Mouse (Mus musculus) MEL (cell line): ENCODE results near the gene Mrm3. TPM values are rescaled to one million over a fixed set of nuclear protein-coding genes. Genes with fewer than 3 reads are reported as not detected.

Experiments
- DNase-seq: peaks from one replicate; pipeline ENCODE4 v3.0.0; 2011; ENCODE audit warnings: low read depth, low spot score
- H3K27ac ChIP-seq: 2 replicates; pipeline ENCODE4 v1.5.1; 2012; ENCODE audit warnings: low read depth, mild to moderate bottlenecking, control low read depth, low read length, moderate library complexity; ENCODE audit not compliant: control insufficient read depth
- H3K27me3 ChIP-seq, 2 experiments: fragments of 150-350 bp in 1 of 2; sonication (generic) in 1 of 2; 2 replicates each; pipeline ENCODE4 v1.6.1; 2012; ENCODE audit warnings: low read length in 2 of 2, mild to moderate bottlenecking in 2 of 2, improper control_type of control experiment in 1 of 2, moderate library complexity in 1 of 2; ENCODE audit not compliant: insufficient read depth in 2 of 2, control insufficient read depth in 1 of 2
- H3K36me3 ChIP-seq, 2 experiments: 2 replicates each; pipeline ENCODE4 v1.6.1; 2012 to 2014; ENCODE audit warnings: low read length in 2 of 2, improper control_type of control experiment in 1 of 2, inconsistent platforms in 1 of 2, mild to moderate bottlenecking in 1 of 2; ENCODE audit not compliant: insufficient read depth in 2 of 2, control insufficient read depth in 1 of 2
- H3K4me1 ChIP-seq, 2 experiments: fragments of 150-350 bp in 1 of 2; sonication (generic) in 1 of 2; 2 replicates each; pipeline ENCODE4 v1.6.1; 2012; ENCODE audit warnings: low read length in 2 of 2, improper control_type of control experiment in 1 of 2, mild to moderate bottlenecking in 1 of 2; ENCODE audit not compliant: insufficient read depth in 2 of 2, control insufficient read depth in 1 of 2
- H3K4me3 ChIP-seq, 2 experiments: fragments of 150-350 bp in 1 of 2; sonication (generic) in 1 of 2; 2 replicates each; pipeline ENCODE4 v1.5.1; 2012; ENCODE audit warnings: low read depth in 2 of 2, low read length in 2 of 2, mild to moderate bottlenecking in 2 of 2, moderate library complexity in 2 of 2, control low read depth in 1 of 2, improper control_type of control experiment in 1 of 2; ENCODE audit not compliant: control insufficient read depth in 1 of 2, insufficient read depth in 1 of 2
- H3K79me2 ChIP-seq: 2 replicates; pipeline ENCODE4 v1.6.1; 2012; ENCODE audit warnings: mild to moderate bottlenecking, low read length, moderate library complexity; ENCODE audit not compliant: control insufficient read depth, poor library complexity, insufficient read depth
- H3K9ac ChIP-seq: 2 replicates; pipeline ENCODE4 v1.6.1; 2012; ENCODE audit warnings: low read depth, mild to moderate bottlenecking, control low read depth, low read length, moderate library complexity; ENCODE audit not compliant: control insufficient read depth, poor library complexity, severe bottlenecking
- H3K9me3 ChIP-seq: fragments of 150-350 bp; sonication (generic); replicated peaks from 2 replicates; pipeline ENCODE4 v1.6.1; 2012; ENCODE audit warnings: mild to moderate bottlenecking, low read length, improper control_type of control experiment, moderate library complexity; ENCODE audit not compliant: insufficient read depth
- CHD1 ChIP-seq: IDR thresholded peaks from 2 replicates; pipeline ENCODE4 v1.6.1; 2012; ENCODE audit warnings: low read depth, mild to moderate bottlenecking, inconsistent platforms, low read length, improper control_type of control experiment
- CHD2 ChIP-seq: IDR thresholded peaks from 2 replicates; pipeline ENCODE4 v1.6.1; 2011; ENCODE audit warnings: low read length, improper control_type of control experiment
- CTCF ChIP-seq, 3 experiments: IDR thresholded peaks in 2 of 3; conservative IDR thresholded peaks in 1 of 3; 2 replicates each; pipeline ENCODE4 v1.5.1; 2011 to 2012; ENCODE audit warnings: low read length in 3 of 3, low read depth in 2 of 3, mild to moderate bottlenecking in 2 of 3, improper control_type of control experiment in 1 of 3, inconsistent platforms in 1 of 3, mixed read lengths in 1 of 3, moderate library complexity in 1 of 3; ENCODE audit not compliant: control insufficient read depth in 1 of 3, insufficient read depth in 1 of 3, poor library complexity in 1 of 3, severe bottlenecking in 1 of 3
- ELF1 ChIP-seq: IDR thresholded peaks from 2 replicates; pipeline ENCODE4 v1.6.1; 2014; ENCODE audit warnings: low read depth, mild to moderate bottlenecking, inconsistent platforms, low read length, improper control_type of control experiment, moderate library complexity
- ETS1 ChIP-seq: IDR thresholded peaks from 2 replicates; pipeline ENCODE4 v1.6.1; 2012; ENCODE audit warnings: low read depth, mild to moderate bottlenecking, inconsistent platforms, low read length, improper control_type of control experiment, moderate library complexity
- GATA1 ChIP-seq: IDR thresholded peaks from 2 replicates; pipeline ENCODE4 v1.6.1; 2011; ENCODE audit warnings: low read depth, low read length, improper control_type of control experiment
- HCFC1 ChIP-seq: IDR thresholded peaks from 2 replicates; pipeline ENCODE4 v1.6.1; 2012; ENCODE audit warnings: low read depth, mild to moderate bottlenecking, inconsistent platforms, low read length, improper control_type of control experiment, moderate library complexity
- JUND ChIP-seq: IDR thresholded peaks from 2 replicates; pipeline ENCODE4 v1.6.1; 2011; ENCODE audit warnings: low read depth, mild to moderate bottlenecking, improper control_type of control experiment, low read length
- KAT2A ChIP-seq: conservative IDR thresholded peaks from 2 replicates; pipeline ENCODE4 v1.6.1; 2012; ENCODE audit warnings: low read depth, low read length, improper control_type of control experiment, inconsistent platforms
- MAX ChIP-seq: IDR thresholded peaks from 2 replicates; pipeline ENCODE4 v1.6.1; 2011; ENCODE audit warnings: low read length, improper control_type of control experiment
- MAZ ChIP-seq: IDR thresholded peaks from 2 replicates; pipeline ENCODE4 v1.6.1; 2012; ENCODE audit warnings: low read depth, mild to moderate bottlenecking, inconsistent platforms, low read length, improper control_type of control experiment
- MEF2A ChIP-seq: IDR thresholded peaks from 2 replicates; pipeline ENCODE4 v1.6.1; 2014; ENCODE audit warnings: low read depth, mild to moderate bottlenecking, inconsistent platforms, low read length, improper control_type of control experiment; ENCODE audit not compliant: poor library complexity, insufficient replicate concordance, severe bottlenecking; ENCODE audit errors: extremely low read depth
- MXI1 ChIP-seq: IDR thresholded peaks from 2 replicates; pipeline ENCODE4 v1.6.1; 2011; ENCODE audit warnings: mild to moderate bottlenecking, low read depth, low read length, improper control_type of control experiment
- MYB ChIP-seq: IDR thresholded peaks from 2 replicates; pipeline ENCODE4 v1.6.1; 2011; ENCODE audit warnings: mild to moderate bottlenecking, low read depth, low read length, improper control_type of control experiment
- NELFE ChIP-seq: IDR thresholded peaks from 2 replicates; pipeline ENCODE4 v1.6.1; 2011; ENCODE audit warnings: low read depth, low read length, improper control_type of control experiment
- POLR2AphosphoS2 ChIP-seq: IDR thresholded peaks from 2 replicates; pipeline ENCODE4 v1.6.1; 2011; ENCODE audit warnings: low read length, improper control_type of control experiment
- RAD21 ChIP-seq: IDR thresholded peaks from 2 replicates; pipeline ENCODE4 v1.6.1; 2011; ENCODE audit warnings: mild to moderate bottlenecking, low read depth, low read length, improper control_type of control experiment
- SIN3A ChIP-seq: IDR thresholded peaks from 2 replicates; pipeline ENCODE4 v1.6.1; 2012; ENCODE audit warnings: low read length, improper control_type of control experiment, inconsistent platforms
- SMC3 ChIP-seq: IDR thresholded peaks from 2 replicates; pipeline ENCODE4 v1.6.1; 2011; ENCODE audit warnings: low read depth, low read length, improper control_type of control experiment
- TBP ChIP-seq: IDR thresholded peaks from 2 replicates; pipeline ENCODE4 v1.8.0; 2011; ENCODE audit warnings: low read depth, low read length, improper control_type of control experiment
- TCF12 ChIP-seq: IDR thresholded peaks from 2 replicates; pipeline ENCODE4 v1.6.1; 2014; ENCODE audit warnings: low read depth, mild to moderate bottlenecking, inconsistent platforms, low read length, improper control_type of control experiment, moderate library complexity
- USF1 ChIP-seq: IDR thresholded peaks from 2 replicates; pipeline ENCODE4 v1.6.1; 2014; ENCODE audit warnings: low read depth, mild to moderate bottlenecking, inconsistent platforms, low read length, improper control_type of control experiment, moderate library complexity
- USF2 ChIP-seq, 2 experiments: IDR thresholded peaks; 2 replicates each; pipeline ENCODE4 v1.6.1; 2011 to 2012; ENCODE audit warnings: improper control_type of control experiment in 2 of 2, low read length in 2 of 2, borderline replicate concordance in 1 of 2, inconsistent platforms in 1 of 2, low read depth in 1 of 2, mild to moderate bottlenecking in 1 of 2; ENCODE audit not compliant: insufficient read depth in 1 of 2
- ZKSCAN1 ChIP-seq: IDR thresholded peaks from 2 replicates; pipeline ENCODE4 v1.6.1; 2012; ENCODE audit warnings: low read depth, mild to moderate bottlenecking, inconsistent platforms, low read length, improper control_type of control experiment, moderate library complexity
- polyA plus RNA-seq, 2 experiments: library from polyadenylated mRNA; stranded (reverse) in 1 of 2; unstranded in 1 of 2; fragments of >175 nt in 1 of 2; fragments of >200 nt in 1 of 2; gene quantifications; 2 replicates each; pipeline versions ENCODE4 v1.2.1 to v1.2.4; 2012; ENCODE audit warnings: low replicate concordance in 2 of 2, low read depth in 1 of 2; ENCODE audit not compliant: insufficient read length in 2 of 2, insufficient read depth in 1 of 2, missing spikeins in 1 of 2
- total RNA-seq: library from RNA; depleted of rRNA; stranded (reverse); fragments of 300-350 nt; gene quantifications from 2 replicates; pipeline ENCODE4 v1.2.3, GENCODE M21; 2012

Gene Mrm3
- total and polyA plus RNA-seq, 3 experiments = 27.7 to 65.7 TPM; not detected in 1

GRCm38 (mm10) chr11:76261224-76261623, 17.7 kb downstream of the Mrm3 start (continued):
- TF ChIP-seq MYB (no peak), RAD21 (no peak)
- TF ChIP-seq, all 39 proteins: peak for 0

GRCm38 (mm10) chr11:76262611-76263351, 19.3 kb downstream of the Mrm3 start:
- no peaks in the 10 kb centered on the region for H3K27me3 ChIP-seq
- H3K4me3 ChIP-seq = no peak overlapping the region
- DNase-seq = no peak
- TF ChIP-seq CTCF (IDR thresholded peaks at IDR 0.05 in 2 of 3, conservative IDR thresholded peaks at IDR 0.05 in 1 of 3; ENCODE audit: control insufficient read depth in 1 of 3, insufficient read depth in 1 of 3, low read depth in 2 of 3, low read length in 3 of 3, poor library complexity in 1 of 3, severe bottlenecking in 1 of 3) (no peak), USF1 (no peak), JUND (no peak), USF2 (IDR thresholded peaks at IDR 0.05; ENCODE audit: borderline replicate concordance in 1 of 2, insufficient read depth in 1 of 2, low read depth in 1 of 2, low read length in 2 of 2) (no peak), CHD1 (no peak), MAX (no peak), CHD2 (no peak), TBP (no peak), ELF1 (no peak), MAZ (no peak)
- TF ChIP-seq, all 39 proteins: peak for 0
- H3K4me1 ChIP-seq = peaks cover 0 to 3% of the 10 kb centered on the region in 2 experiments; a peak in 1 of 4 replicates
- no peaks in the 10 kb centered on the region for H3K9me3 ChIP-seq
- H3K9ac ChIP-seq = no peak overlapping the region
- no peaks in the 10 kb centered on the region for H3K79me2 ChIP-seq
- peaks cover 0 to 3% of the 10 kb centered on the region in 2 experiments; a peak in 2 of 4 replicates for H3K36me3 ChIP-seq
- H3K27ac ChIP-seq = no peak overlapping the region

GRCm38 (mm10) chr11:76267550-76267949, 24.0 kb downstream of the Mrm3 start:
- no peak for TF ChIP-seq MYB
- no peak for TF ChIP-seq CHD2
- TF ChIP-seq MEF2A = no peak
- TF ChIP-seq ETS1 = no peak
- TF ChIP-seq CHD1 = no peak
- TF ChIP-seq HCFC1 = no peak
- no peak for TF ChIP-seq GATA1
- no peak for TF ChIP-seq ZKSCAN1
- TF ChIP-seq KAT2A = no peak
- no peak for TF ChIP-seq ELF1
- no peak for TF ChIP-seq SIN3A
- no peak for TF ChIP-seq TCF12
- TF ChIP-seq SMC3 = no peak
- TF ChIP-seq MXI1 = no peak
- no peak for TF ChIP-seq TBP
- TF ChIP-seq USF1 = no peak
- TF ChIP-seq NELFE = no peak
- no peak for TF ChIP-seq POLR2AphosphoS2
- no peak overlapping the region for H3K9ac ChIP-seq
- no peaks in the 10 kb centered on the region for H3K9me3 ChIP-seq
- DNase-seq = no peak
- no peak overlapping the region for H3K27ac ChIP-seq
- H3K27me3 ChIP-seq = no peaks in the 10 kb centered on the region
- no peak overlapping the region for H3K4me3 ChIP-seq
- no peaks in the 10 kb centered on the region for H3K4me1 ChIP-seq
- H3K79me2 ChIP-seq = no peaks in the 10 kb centered on the region
- peaks cover 0 to 7% of the 10 kb centered on the region in 2 experiments; a peak in 1 of 4 replicates for H3K36me3 ChIP-seq
